8 mouse cellular contexts compared by ENCODE assay signal in genomic region chr12:41024512-41024911, GRCm38 (mm10). TPM values are rescaled to one million over a fixed set of nuclear protein-coding genes. Genes with fewer than 3 reads are reported as not detected.
DNase-seq lines count a peak whose midpoint lies in the region; ATAC-seq and TF ChIP-seq lines count a peak whose summit lies in the region.

No protein-coding gene starts in this region.

- TF ChIP-seq CTCF in gastrocnemius, adult 2 months (IDR thresholded peaks at IDR 0.05): no peak
- TF ChIP-seq CTCF in liver, postnatal 0 days (IDR thresholded peaks at IDR 0.05; ENCODE audit: low read depth): no peak

- intact Hi-C loops in gastrocnemius, adult 2 months (cut with DNase I): no loop called here

- peak overlapping the region; percentile 74 for H3K9ac ChIP-seq in heart, embryonic 14.5 days (ENCODE audit: low read length)
- peak overlapping the region; percentile 86 for H3K9ac ChIP-seq in liver, postnatal 0 days (replicated peaks)

- no peaks in the 10 kb centered on the region for H3K4me1 ChIP-seq in heart, embryonic 14.5 days (ENCODE audit: control insufficient read depth in 2 of 2, insufficient read depth in 2 of 2, low read length in 2 of 2)
- H3K4me1 ChIP-seq in liver, postnatal 0 days (ENCODE audit: insufficient read depth): peaks cover 15% of the 10 kb centered on the region

- peak overlapping the region; percentile 89 for H3K27ac ChIP-seq in gastrocnemius, adult 2 months
- H3K27ac ChIP-seq in heart, embryonic 14.5 days (replicated peaks in 1 of 2; ENCODE audit: control insufficient read depth in 1 of 2, insufficient read depth in 1 of 2, low read depth in 2 of 2, low read length in 2 of 2): 0 out of 4 replicates have a peak overlapping the region, but pooled peaks of 1 of the 2 experiments have one; percentile 3
- H3K27ac ChIP-seq in liver, postnatal 0 days (ENCODE audit: low read depth): peak overlapping the region; percentile 78

- H3K27me3 ChIP-seq in heart, embryonic 14.5 days (ENCODE audit: control insufficient read depth, insufficient read depth, low read length): no peaks in the 10 kb centered on the region
- no peaks in the 10 kb centered on the region for H3K27me3 ChIP-seq in liver, postnatal 0 days (ENCODE audit: insufficient read depth, low read length)

- DNase-seq in gastrocnemius, adult 2 months: no peak
- no peak for DNase-seq in gastrocnemius, postnatal 10 days
- DNase-seq in ES-CJ7 (ENCODE audit: low read depth, low spot score): peak; percentile 9
- no peak for DNase-seq in liver, postnatal 0 days
- DNase-seq in gastrocnemius, postnatal 25 days: no peak
- DNase-seq in frontal cortex, postnatal 14 days (ENCODE audit: low spot score in 2 of 2): no peak
- DNase-seq in thymus, postnatal 14 days: no peak

- WGBS in heart, embryonic 14.5 days: 6% methylated on average over 9 of the region's 9 CpGs
- WGBS in liver, postnatal 0 days (ENCODE audit: insufficient replicate concordance): 7% methylated on average over 9 of the region's 9 CpGs

- H3K4me2 ChIP-seq in heart, embryonic 14.5 days (ENCODE audit: low read length): peak overlapping the region; percentile 75
- peak overlapping the region; percentile 89 for H3K4me2 ChIP-seq in liver, postnatal 0 days (ENCODE audit: low read depth, low read length)

- no peak for ATAC-seq in heart, embryonic 14.5 days (ENCODE audit: insufficient number of reproducible peaks, insufficient read depth, low FRiP score, low read depth)
- ATAC-seq in liver, postnatal 0 days: peak; percentile 1; the same call in 1 of the 2 replicates

- peak overlapping the region; percentile 95 for H3K4me3 ChIP-seq in gastrocnemius, adult 2 months
- H3K4me3 ChIP-seq in heart, embryonic 14.5 days (ENCODE audit: control insufficient read depth in 1 of 2, insufficient read depth in 1 of 2, low read depth in 1 of 2, low read length in 2 of 2): peak overlapping the region; percentile 53 to 64
- peak overlapping the region; percentile 77 for H3K4me3 ChIP-seq in liver, postnatal 0 days (ENCODE audit: low read depth, low read length)

- H3K9me3 ChIP-seq in heart, embryonic 14.5 days (ENCODE audit: control insufficient read depth, low read length): no peaks in the 10 kb centered on the region
- no peaks in the 10 kb centered on the region for H3K9me3 ChIP-seq in liver, postnatal 0 days (ENCODE audit: low read length)

- TF ChIP-seq EP300 in liver, postnatal 0 days (IDR thresholded peaks at IDR 0.05; ENCODE audit: low read depth): no peak

- no peaks in the 10 kb centered on the region for H3K36me3 ChIP-seq in heart, embryonic 14.5 days (ENCODE audit: control insufficient read depth, insufficient read depth, low read length)
- no peaks in the 10 kb centered on the region for H3K36me3 ChIP-seq in liver, postnatal 0 days (replicated peaks; ENCODE audit: insufficient read depth, low read length)

RNA-seq across cellular contexts. Expression of gene Immp2l, which starts 0.6 kb away (rescaled TPM):
- 10 to 100 TPM in 1 of 2 experiments, 1 to 10 TPM in 1; 9.5 to 14.0 TPM for total RNA-seq in gastrocnemius, adult 2 months (2021)
- 1 to 10 TPM; 8.0 to 9.7 TPM for total RNA-seq in gastrocnemius, postnatal 10 days (2021)
- 11.4 and 13.4 TPM in 2 replicates for polyA plus RNA-seq in heart, embryonic 14.5 days (2014; fragmentation: Nextera tagmentation; extraction: Ambion mirVana)
- 27.9 and 35.9 TPM in 2 replicates for polyA plus RNA-seq in liver, postnatal 0 days (2015; fragmentation: Nextera tagmentation; extraction: Ambion mirVana)
- total RNA-seq in gastrocnemius, postnatal 25 days (2021): 1 to 10 TPM; 7.3 to 9.7 TPM
